Mouse (Mus musculus) liver, postnatal 0 days (tissue): ENCODE data around the gene Senp2.

ENCODE experiments used
- CTCF ChIP-seq: sonication (generic); IDR thresholded peaks from 2 replicates; pipeline ENCODE4 v1.5.1; 2016; ENCODE audit warnings: antibody characterized with exemption, low read depth
- EP300 ChIP-seq: IDR thresholded peaks from 2 replicates; pipeline ENCODE4 v1.6.1; 2016; ENCODE audit warnings: antibody characterized with exemption, low read depth, mild to moderate bottlenecking

GRCm38 (mm10) chr16:22061555-22062160, 52.4 kb downstream of the Senp2 start:
- TF ChIP-seq CTCF = no peak
- TF ChIP-seq EP300 = no peak
